Mouse (Mus musculus) gastrocnemius, postnatal 25 days (tissue): ENCODE data around the gene Vgll4. TPM values are rescaled to one million over a fixed set of nuclear protein-coding genes. Genes with fewer than 3 reads are reported as not detected.

Experiments used
- DNase-seq: peaks from one replicate; pipeline ENCODE4 v3.0.0; 2022
- total RNA-seq, 2 experiments: library from RNA; stranded (reverse); gene quantifications; 1 replicate in 1 of 2; 2 replicates in 1 of 2; pipeline ENCODE4 v1.2.3; 2021

The Vgll4 gene
- total RNA-seq, 2 experiments from 2014 or later, result 13.3 to 13.9 TPM

- DNase-seq, result no peak
Observed at GRCm38 (mm10) chr6:114871010-114871660, 98.7 kb downstream of the Vgll4 start.

GRCm38 (mm10) chr6:114869501-114870076 is 100.2 kb downstream of the Vgll4 start:
- DNase-seq, result no peak

GRCm38 (mm10) chr6:114868656-114869055 is 101.1 kb downstream of the Vgll4 start:
- no peak for DNase-seq

- DNase-seq, result no peak
Observed at GRCm38 (mm10) chr6:114866619-114867018, 103.2 kb downstream of the Vgll4 start.

- no peak for DNase-seq
Observed at GRCm38 (mm10) chr6:114866078-114866477, 103.7 kb downstream of the Vgll4 start.

GRCm38 (mm10) chr6:114864421-114864820 is 105.4 kb downstream of the Vgll4 start:
- no peak for DNase-seq

- no peak for DNase-seq
Observed at GRCm38 (mm10) chr6:114863501-114863900, 106.3 kb downstream of the Vgll4 start.

GRCm38 (mm10) chr6:114862046-114862445 is 107.7 kb downstream of the Vgll4 start:
- no peak for DNase-seq

GRCm38 (mm10) chr6:114861591-114861990 is 108.2 kb downstream of the Vgll4 start:
- DNase-seq, result peak; percentile 50

GRCm38 (mm10) chr6:114860677-114861568 is 108.9 kb downstream of the Vgll4 start:
- DNase-seq, result peak; percentile 78

- DNase-seq, result no peak
Observed at GRCm38 (mm10) chr6:114858722-114859053, 111.1 kb downstream of the Vgll4 start.

- DNase-seq, result no peak
Observed at GRCm38 (mm10) chr6:114857996-114858721, 111.6 kb downstream of the Vgll4 start.

GRCm38 (mm10) chr6:114856501-114856900 is 113.3 kb downstream of the Vgll4 start:
- no peak for DNase-seq

GRCm38 (mm10) chr6:114855644-114856043 is 114.2 kb downstream of the Vgll4 start:
- no peak for DNase-seq

GRCm38 (mm10) chr6:114854368-114854767 is 115.4 kb downstream of the Vgll4 start:
- DNase-seq, result no peak

GRCm38 (mm10) chr6:114852739-114853138 is 117.1 kb downstream of the Vgll4 start:
- DNase-seq, result no peak

GRCm38 (mm10) chr6:114851688-114852087 is 118.1 kb downstream of the Vgll4 start:
- no peak for DNase-seq

GRCm38 (mm10) chr6:114849787-114850186 is 120.0 kb downstream of the Vgll4 start:
- no peak for DNase-seq

GRCm38 (mm10) chr6:114848761-114849160 is 121.0 kb downstream of the Vgll4 start:
- DNase-seq, result no peak

GRCm38 (mm10) chr6:114847582-114848174 is 122.1 kb downstream of the Vgll4 start:
- no peak for DNase-seq

GRCm38 (mm10) chr6:114846153-114846772 is 123.5 kb downstream of the Vgll4 start:
- DNase-seq, result no peak

- DNase-seq, result no peak
Observed at GRCm38 (mm10) chr6:114842863-114843262, 126.9 kb downstream of the Vgll4 start.
